Mouse (Mus musculus) bone marrow macrophage, adult 2 months (primary cell): ENCODE measurements around the gene Gm340.

Experiments used
- CTCF ChIP-seq: IDR thresholded peaks from 2 replicates; pipeline ENCODE4 v1.5.1; 2012; ENCODE audit warnings: low read depth, mild to moderate bottlenecking, low read length, moderate library complexity
- POLR2A ChIP-seq: IDR thresholded peaks from 2 replicates; pipeline ENCODE4 v1.6.1; 2012; ENCODE audit warnings: mild to moderate bottlenecking, low read depth, low read length, borderline replicate concordance

GRCm38 (mm10) chr19:41573700-41574099 is 8.5 kb upstream of the Gm340 start:
- TF ChIP-seq POLR2A (no peak), CTCF (no peak)
